Mouse (Mus musculus) liver, postnatal 0 days (tissue): ENCODE data around the gene Gimap4. TPM values are rescaled to one million over a fixed set of nuclear protein-coding genes. Genes with fewer than 3 reads are reported as not detected.

Experiments
- ATAC-seq: fragments of 200-750 bp; cut with Nextera tagmentation; 2 replicates; pipeline ENCODE4 v1.8.0; 2017; ENCODE audit warnings: mild to moderate bottlenecking, moderate library complexity
- DNase-seq: peaks from one replicate; pipeline ENCODE4 v3.0.0-alpha.2; 2016
- H3K27ac ChIP-seq: fragments of 300-500 bp; sonication (generic); 2 replicates; pipeline ENCODE4 v1.5.1; 2014; ENCODE audit warnings: antibody characterized with exemption, moderate library complexity, mild to moderate bottlenecking, low read depth
- H3K27me3 ChIP-seq: fragments of 300-500 bp; sonication (generic); 2 replicates; pipeline ENCODE4 v1.6.1; 2014; ENCODE audit warnings: low read length, control low read depth, mixed read lengths; ENCODE audit not compliant: insufficient read depth
- H3K36me3 ChIP-seq: fragments of 300-500 bp; sonication (generic); replicated peaks from 2 replicates; pipeline ENCODE4 v1.6.1; 2014; ENCODE audit warnings: mild to moderate bottlenecking, control low read depth, low read length, moderate library complexity, mixed read lengths; ENCODE audit not compliant: insufficient read depth
- H3K4me1 ChIP-seq: fragments of 300-500 bp; sonication (generic); 2 replicates; pipeline ENCODE4 v1.6.1; 2014; ENCODE audit warnings: antibody characterized with exemption, mild to moderate bottlenecking, control low read depth; ENCODE audit not compliant: insufficient read depth
- H3K4me2 ChIP-seq: fragments of 300-500 bp; sonication (generic); 2 replicates; pipeline ENCODE4 v1.6.1; 2014; ENCODE audit warnings: low read depth, mild to moderate bottlenecking, low read length, moderate library complexity, mixed read lengths
- H3K4me3 ChIP-seq: fragments of 300-500 bp; sonication (generic); 2 replicates; pipeline ENCODE4 v1.5.1; 2014; ENCODE audit warnings: low read depth, low read length
- H3K9ac ChIP-seq: fragments of 300-500 bp; sonication (generic); replicated peaks from 2 replicates; pipeline ENCODE4 v1.6.1; 2014; ENCODE audit warnings: mild to moderate bottlenecking, moderate library complexity
- H3K9me3 ChIP-seq: fragments of 300-500 bp; sonication (generic); 2 replicates; pipeline ENCODE4 v1.6.1; 2016; ENCODE audit warnings: mild to moderate bottlenecking, control low read depth, low read length, mixed read lengths
- CTCF ChIP-seq: sonication (generic); IDR thresholded peaks from 2 replicates; pipeline ENCODE4 v1.5.1; 2016; ENCODE audit warnings: antibody characterized with exemption, low read depth
- EP300 ChIP-seq: IDR thresholded peaks from 2 replicates; pipeline ENCODE4 v1.6.1; 2016; ENCODE audit warnings: antibody characterized with exemption, low read depth, mild to moderate bottlenecking
- WGBS: fragments of 180-500 bp; shearing (Covaris S2); extraction: QIAGEN DNeasy Blood & Tissue Kit; methylation state at CpG from one replicate; pipeline ENCODE4 v1.1.7; 2014; ENCODE audit not compliant: insufficient replicate concordance; 5-methylcytosine and 5-hydroxymethylcytosine counted together
- polyA plus RNA-seq: library from polyadenylated mRNA; unstranded; fragments of >200 nt; fragmentation: Nextera tagmentation; extraction: Ambion mirVana; gene quantifications from 2 replicates; pipeline ENCODE4 v1.2.1, GENCODE M21; 2015

The Gimap4 gene
- polyA plus RNA-seq, 1 experiment from 2014 or later, result 14.5 TPM

DNA sequence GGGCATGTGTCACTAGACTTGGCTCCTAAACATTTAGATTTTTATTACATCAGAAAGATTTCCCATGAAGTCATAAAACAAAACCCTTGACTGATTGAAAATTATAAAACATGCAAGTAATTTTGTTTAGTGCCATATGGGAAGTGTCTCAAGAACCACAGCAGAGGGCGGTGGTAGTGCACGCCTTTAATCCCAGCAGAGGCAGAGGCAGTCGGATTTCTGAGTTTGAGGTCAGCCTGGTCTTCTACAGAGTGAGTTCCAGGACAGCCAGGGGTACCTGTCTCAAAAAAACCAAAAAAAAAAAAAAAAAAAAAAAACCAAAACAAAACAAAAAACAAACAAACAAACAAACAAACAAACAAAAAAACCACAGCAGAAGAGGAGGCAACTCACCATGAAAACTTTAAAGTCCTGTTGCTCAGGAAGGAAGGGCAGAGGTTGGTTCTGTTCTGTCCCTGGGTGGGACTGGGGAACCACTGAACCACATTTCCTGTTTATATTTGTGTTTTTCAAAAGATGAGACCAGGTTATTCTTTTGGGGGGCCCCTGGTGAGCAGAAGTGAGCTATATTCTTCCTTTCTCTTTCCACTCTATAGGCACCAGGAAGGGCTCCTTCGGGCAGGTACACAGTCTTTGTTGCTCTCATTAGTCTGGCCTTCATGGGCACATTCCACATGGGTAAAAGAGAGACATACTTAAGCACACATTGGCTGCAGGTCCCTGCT is 12.6 kb downstream of the Gimap4 start:
- Histone ChIP-seq H3K27ac (peak overlapping the region; percentile 24; the same call in 1 of the 2 replicates), H3K4me3 (no peak overlapping the region), H3K27me3 (no peaks in the 10 kb centered on the region), H3K36me3 (no peaks in the 10 kb centered on the region), H3K9ac (no peak overlapping the region), H3K4me2 (no peak overlapping the region), H3K4me1 (peaks cover 14% of the 10 kb centered on the region; the same call in 1 of the 2 replicates), H3K9me3 (no peaks in the 10 kb centered on the region)
- no peak for ATAC-seq
- 83% methylated on average over 4 of the region's 4 CpGs for WGBS
- DNase-seq, result peak; percentile 4
- TF ChIP-seq CTCF, result no peak
- TF ChIP-seq EP300, result no peak

DNA sequence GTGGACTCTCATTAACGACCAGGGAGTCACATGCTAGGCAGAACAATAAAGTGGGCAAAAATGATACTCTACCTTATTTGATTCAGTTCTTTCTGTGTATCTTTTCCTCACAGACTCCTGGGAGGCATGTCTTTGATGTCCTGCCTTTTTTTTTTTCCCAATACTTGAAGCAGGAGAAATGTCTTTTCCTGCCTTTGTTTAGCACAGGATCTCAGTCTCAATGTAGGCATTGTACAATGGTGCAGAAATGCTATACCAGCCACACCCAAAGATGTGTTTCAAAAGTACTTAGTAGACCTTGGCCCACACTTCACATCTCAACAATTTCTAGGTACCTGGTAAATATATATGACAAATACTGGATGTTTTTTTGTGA is 13.2 kb downstream of the Gimap4 start:
- WGBS, result 57% methylated on average over 1 of the region's 1 CpGs
- Histone ChIP-seq H3K9ac (no peak overlapping the region), H3K36me3 (no peaks in the 10 kb centered on the region), H3K27ac (peak overlapping the region; percentile 24; the same call in 1 of the 2 replicates), H3K4me3 (no peak overlapping the region), H3K4me1 (peaks cover 14% of the 10 kb centered on the region; the same call in 1 of the 2 replicates), H3K4me2 (no peak overlapping the region), H3K27me3 (no peaks in the 10 kb centered on the region), H3K9me3 (no peaks in the 10 kb centered on the region)
- ATAC-seq, result no peak
- TF ChIP-seq EP300 (no peak), CTCF (no peak)
- DNase-seq, result no peak

DNA sequence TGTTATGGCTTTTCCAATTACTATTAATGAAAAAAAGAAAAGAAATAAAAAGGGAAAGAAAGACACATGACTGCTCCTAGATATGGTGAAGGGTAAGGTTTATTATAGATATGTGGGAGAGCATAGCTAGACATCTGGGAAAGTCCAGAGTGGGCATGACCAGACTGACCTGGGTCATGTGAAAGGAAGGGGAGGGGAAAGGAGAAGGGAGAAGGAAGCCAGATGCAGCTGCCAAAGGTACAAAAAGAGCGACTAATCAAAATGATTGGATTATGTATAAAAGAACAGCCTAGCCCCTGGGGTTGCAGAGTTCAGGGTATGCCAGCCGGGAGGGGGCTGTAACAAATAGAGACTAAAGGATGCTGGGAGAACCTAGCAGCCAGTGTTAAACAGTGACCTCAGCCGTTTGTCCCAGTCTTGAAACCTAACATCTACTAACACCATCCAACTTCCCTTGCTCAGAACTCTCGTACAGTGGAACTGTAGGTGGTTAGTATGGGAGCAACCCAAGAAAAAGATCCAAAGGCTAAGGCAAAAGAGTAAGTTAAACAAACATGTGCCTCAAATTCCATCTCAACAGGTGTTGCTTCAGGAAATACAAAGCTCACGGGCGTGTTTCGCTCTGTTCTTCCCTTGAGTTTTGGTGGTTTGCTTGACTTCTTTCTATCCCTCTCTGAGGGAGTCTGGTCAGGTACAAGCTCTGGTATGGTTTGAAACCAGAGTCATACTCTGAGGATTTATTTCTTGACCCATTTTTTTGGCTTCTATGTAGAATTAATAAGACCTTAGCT is 13.9 kb downstream of the Gimap4 start:
- peak; percentile 9 for DNase-seq
- Histone ChIP-seq H3K27ac (0 out of 2 replicates have a peak overlapping the region, but pooled peaks have one; percentile 55), H3K4me3 (no peak overlapping the region), H3K9ac (no peak overlapping the region), H3K4me1 (peaks cover 14% of the 10 kb centered on the region; the same call in 1 of the 2 replicates), H3K9me3 (no peaks in the 10 kb centered on the region), H3K27me3 (no peaks in the 10 kb centered on the region), H3K4me2 (no peak overlapping the region), H3K36me3 (no peaks in the 10 kb centered on the region)
- no peak for ATAC-seq
- TF ChIP-seq CTCF, result no peak
- TF ChIP-seq EP300, result no peak
- WGBS, result 48% methylated on average over 7 of the region's 7 CpGs

DNA sequence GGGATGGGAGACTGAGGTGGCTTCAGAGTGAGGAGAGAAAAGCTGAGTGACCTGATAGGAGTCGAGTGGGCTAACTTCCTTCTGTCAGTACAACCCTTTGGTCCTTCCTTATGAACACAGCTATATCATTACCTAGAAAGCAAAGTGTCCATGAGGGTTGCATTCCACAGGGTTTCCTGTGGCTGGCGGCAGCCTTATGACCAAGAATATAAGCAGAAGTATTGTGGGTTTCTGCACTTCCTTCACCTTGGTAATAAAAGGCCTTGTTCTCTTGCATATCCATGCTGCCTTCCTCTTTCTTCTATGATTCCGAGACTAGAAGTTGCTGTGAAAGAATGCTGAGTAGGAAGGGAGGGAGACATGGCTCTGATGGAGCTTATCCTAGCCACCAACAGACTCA is 14.5 kb downstream of the Gimap4 start:
- no peaks in the 10 kb centered on the region for H3K27me3 ChIP-seq
- DNase-seq, result peak; percentile 11
- no peaks in the 10 kb centered on the region for H3K36me3 ChIP-seq
- ATAC-seq, result no peak
- no peak overlapping the region for H3K9ac ChIP-seq
- no peak overlapping the region for H3K4me3 ChIP-seq
- peak overlapping the region; percentile 55 for H3K27ac ChIP-seq
- no peaks in the 10 kb centered on the region for H3K9me3 ChIP-seq
- TF ChIP-seq CTCF (no peak), EP300 (no peak)
- no peak overlapping the region for H3K4me2 ChIP-seq
- peaks cover 14% of the 10 kb centered on the region; the same call in 1 of the 2 replicates for H3K4me1 ChIP-seq
- WGBS, result 34% methylated on average over 3 of the region's 3 CpGs

- DNase-seq (peak; percentile 19), ATAC-seq (peak; percentile 69)
- Histone ChIP-seq H3K36me3 (0 out of 2 replicates have a peak, but pooled peaks cover 2% of the 10 kb centered on the region), H3K4me3 (no peak overlapping the region), H3K9me3 (no peaks in the 10 kb centered on the region), H3K4me2 (no peak overlapping the region), H3K9ac (no peak overlapping the region), H3K4me1 (peaks cover 14% of the 10 kb centered on the region), H3K27ac (peak overlapping the region; percentile 52), H3K27me3 (no peaks in the 10 kb centered on the region)
- no peak for TF ChIP-seq CTCF
- peak; percentile 85 for TF ChIP-seq EP300
- 24% methylated on average over 5 of the region's 5 CpGs for WGBS
These were observed 16.1 kb downstream of the Gimap4 start for GRCm38 (mm10) chr6:48700251-48701075.

GRCm38 (mm10) chr6:48702146-48702545 is 17.8 kb downstream of the Gimap4 start:
- WGBS, result 78% methylated on average over 7 of the region's 7 CpGs
- H3K27ac ChIP-seq, result no peak overlapping the region
- H3K36me3 ChIP-seq, result 0 out of 2 replicates have a peak, but pooled peaks cover 2% of the 10 kb centered on the region
- no peak overlapping the region for H3K9ac ChIP-seq
- DNase-seq (no peak), ATAC-seq (no peak)
- H3K4me3 ChIP-seq, result no peak overlapping the region
- TF ChIP-seq CTCF (no peak), EP300 (no peak)
- no peaks in the 10 kb centered on the region for H3K27me3 ChIP-seq
- H3K4me1 ChIP-seq, result peaks cover 14% of the 10 kb centered on the region
- no peak overlapping the region for H3K4me2 ChIP-seq
- no peaks in the 10 kb centered on the region for H3K9me3 ChIP-seq
